Mouse (Mus musculus): ENCODE measurements around the gene Coq8a. TPM values are rescaled to one million over a fixed set of nuclear protein-coding genes. Genes with fewer than 3 reads are reported as not detected.

Coq8a gene
- polyA plus RNA-seq, 1 experiment from 2014 or later, result 28.3 TPM

- peak; percentile 77; the same call in 1 of the 2 replicates for ATAC-seq (ENCODE audit: extremely low read depth, insufficient number of reproducible peaks, low FRiP score, low TSS enrichment)
- 12% methylated on average over 21 of the region's 21 CpGs for WGBS
Observed at GRCm38 (mm10) chr1:180225500-180226220, 26.3 kb upstream of the Coq8a start.

DNA sequence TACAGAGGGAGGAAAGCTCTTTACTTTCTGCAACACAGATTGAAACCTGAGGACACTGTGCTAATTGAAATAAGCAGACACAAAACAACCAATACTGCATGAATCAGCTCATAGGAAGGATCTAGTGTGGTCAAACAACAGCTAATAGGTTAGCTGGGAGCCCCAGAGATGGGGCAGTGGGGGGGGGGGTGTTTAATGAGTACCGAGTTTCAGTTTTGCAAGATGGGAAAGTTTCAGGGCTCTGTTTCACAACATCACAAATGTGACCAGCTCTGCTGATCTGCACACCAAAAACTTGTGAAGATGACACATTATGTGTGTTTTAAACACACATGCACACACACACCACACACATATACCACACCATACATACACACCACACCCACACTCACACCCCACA, 22.6 kb upstream of the Coq8a start:
- H3K9me3 ChIP-seq, result no peaks in the 10 kb centered on the region
- H3K4me3 ChIP-seq, result no peak overlapping the region
- peaks cover 1% of the 10 kb centered on the region; the same call in 1 of the 2 replicates for H3K36me3 ChIP-seq
- H3K4me1 ChIP-seq, result peaks cover 15% of the 10 kb centered on the region
- no peaks in the 10 kb centered on the region; the same call in 1 of the 2 replicates for H3K27me3 ChIP-seq (replicated peaks)
- WGBS, result 79% methylated on average over 1 of the region's 1 CpGs
- no peak overlapping the region for H3K4me2 ChIP-seq
- H3K9ac ChIP-seq, result no peak overlapping the region
- no peak overlapping the region for H3K27ac ChIP-seq (replicated peaks)
- no peak for ATAC-seq (ENCODE audit: extremely low read depth, insufficient number of reproducible peaks, low FRiP score, low TSS enrichment)

More at GRCm38 (mm10) chr1:180225500-180226220, 26.3 kb upstream of the Coq8a start:
- Histone ChIP-seq H3K27me3 (replicated peaks) (no peaks in the 10 kb centered on the region; the same call in 1 of the 2 replicates), H3K36me3 (peaks cover 14% of the 10 kb centered on the region; the same call in 1 of the 2 replicates), H3K4me3 (peak overlapping the region; percentile 51), H3K9ac (peak overlapping the region; percentile 76), H3K4me1 (peaks cover 15% of the 10 kb centered on the region), H3K9me3 (peaks cover 5% of the 10 kb centered on the region; the same call in 1 of the 2 replicates), H3K4me2 (peak overlapping the region; percentile 79), H3K27ac (replicated peaks) (peak overlapping the region; percentile 66)

- Histone ChIP-seq H3K36me3 (no peaks in the 10 kb centered on the region), H3K27ac (replicated peaks) (no peak overlapping the region), H3K9me3 (no peaks in the 10 kb centered on the region), H3K4me3 (no peak overlapping the region), H3K4me2 (no peak overlapping the region), H3K4me1 (peaks cover 7% of the 10 kb centered on the region), H3K27me3 (replicated peaks) (no peaks in the 10 kb centered on the region; the same call in 1 of the 2 replicates), H3K9ac (no peak overlapping the region)
- no peak for ATAC-seq (ENCODE audit: extremely low read depth, insufficient number of reproducible peaks, low FRiP score, low TSS enrichment)
- WGBS, result 82% methylated on average over 19 of the region's 19 CpGs
Observed at GRCm38 (mm10) chr1:180220791-180221542, 21.6 kb upstream of the Coq8a start.

DNA sequence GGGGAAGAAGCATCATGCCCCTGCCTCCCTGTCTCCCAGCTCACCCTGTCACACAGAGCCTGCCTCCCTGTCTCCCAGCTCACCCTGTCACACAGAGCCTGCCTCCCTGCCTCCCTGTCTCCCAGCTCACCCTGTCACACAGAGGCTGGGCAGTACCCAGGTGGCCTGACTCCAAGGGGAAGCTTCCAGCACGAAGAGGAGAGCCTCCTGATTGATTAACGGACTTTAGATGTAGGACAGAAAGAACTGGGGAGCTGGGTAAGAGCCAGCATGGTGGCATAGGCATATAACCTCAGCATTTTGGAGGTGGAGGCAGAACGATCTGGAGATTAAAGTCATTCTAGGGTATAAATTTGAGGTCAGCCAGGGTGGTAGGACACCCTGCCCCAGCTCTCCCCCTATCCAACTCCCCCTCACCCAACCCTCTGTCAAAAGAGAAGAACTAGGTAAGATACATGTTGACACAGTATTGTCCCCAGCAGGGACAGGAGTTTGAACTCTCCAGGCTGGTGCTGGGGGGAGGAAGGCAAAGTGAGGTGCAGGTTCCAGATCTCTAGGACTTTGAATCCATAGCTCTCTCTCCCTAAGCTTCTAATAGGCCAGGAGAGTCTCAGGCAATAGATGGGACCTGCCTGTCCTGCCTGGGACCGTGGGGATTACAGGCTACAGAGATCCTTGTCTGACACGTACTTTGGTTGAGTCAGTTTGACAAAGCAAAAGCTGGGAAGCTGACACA, 17.3 kb upstream of the Coq8a start:
- 54% methylated on average over 5 of the region's 5 CpGs for WGBS
- Histone ChIP-seq H3K9ac (no peak overlapping the region), H3K9me3 (no peaks in the 10 kb centered on the region), H3K4me3 (no peak overlapping the region), H3K27me3 (replicated peaks) (no peaks in the 10 kb centered on the region), H3K4me2 (no peak overlapping the region), H3K4me1 (no peaks in the 10 kb centered on the region), H3K36me3 (no peaks in the 10 kb centered on the region), H3K27ac (replicated peaks) (no peak overlapping the region)
- ATAC-seq (ENCODE audit: extremely low read depth, insufficient number of reproducible peaks, low FRiP score, low TSS enrichment), result no peak

DNA sequence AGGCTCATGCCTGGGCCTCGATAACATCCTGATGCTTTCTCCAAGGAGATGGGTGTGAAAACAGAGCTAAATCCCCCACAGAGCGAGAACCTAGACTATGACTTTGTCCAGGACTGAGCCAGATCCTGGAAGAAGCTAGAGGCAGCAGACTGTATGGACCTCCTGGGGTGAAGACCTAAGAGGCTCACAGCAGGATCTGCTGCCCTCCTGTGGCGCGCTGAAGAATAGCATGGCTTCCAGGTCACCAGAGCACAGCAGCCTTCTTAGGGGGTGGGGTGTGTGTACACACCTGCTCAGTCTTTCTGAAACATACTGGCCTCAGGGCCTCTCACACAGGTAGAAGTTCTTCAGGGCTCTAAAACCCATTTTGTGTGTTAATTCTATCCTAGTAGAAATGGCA, 15.6 kb upstream of the Coq8a start:
- no peaks in the 10 kb centered on the region for H3K9me3 ChIP-seq
- no peak overlapping the region for H3K27ac ChIP-seq (replicated peaks)
- no peak overlapping the region for H3K4me2 ChIP-seq
- H3K9ac ChIP-seq, result no peak overlapping the region
- ATAC-seq (ENCODE audit: extremely low read depth, insufficient number of reproducible peaks, low FRiP score, low TSS enrichment), result no peak
- H3K4me1 ChIP-seq, result peaks cover 9% of the 10 kb centered on the region
- H3K27me3 ChIP-seq (replicated peaks), result no peaks in the 10 kb centered on the region
- WGBS, result 15% methylated on average over 4 of the region's 4 CpGs
- H3K4me3 ChIP-seq, result no peak overlapping the region
- no peaks in the 10 kb centered on the region for H3K36me3 ChIP-seq

DNA sequence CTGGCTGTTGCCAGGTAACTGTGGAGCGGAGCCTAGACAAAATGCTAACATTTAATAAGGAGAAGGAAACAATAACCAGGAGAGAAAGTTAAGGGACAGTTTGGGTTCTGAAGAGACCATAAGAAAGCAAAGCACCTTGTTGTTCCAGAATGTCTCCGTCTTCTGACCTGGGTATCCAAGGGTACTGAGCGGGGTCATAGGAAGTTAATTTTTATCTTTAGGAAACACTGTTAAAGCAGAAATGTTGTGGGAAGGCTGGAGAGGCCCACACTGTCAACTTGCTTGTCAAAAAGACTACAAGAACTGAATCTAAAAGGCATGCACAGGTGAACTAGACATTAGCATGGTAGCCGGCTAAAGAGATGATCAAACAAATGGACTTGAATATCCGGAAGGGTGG, 13.5 kb upstream of the Coq8a start:
- no peaks in the 10 kb centered on the region for H3K36me3 ChIP-seq
- WGBS, result 83% methylated on average over 5 of the region's 5 CpGs

DNA sequence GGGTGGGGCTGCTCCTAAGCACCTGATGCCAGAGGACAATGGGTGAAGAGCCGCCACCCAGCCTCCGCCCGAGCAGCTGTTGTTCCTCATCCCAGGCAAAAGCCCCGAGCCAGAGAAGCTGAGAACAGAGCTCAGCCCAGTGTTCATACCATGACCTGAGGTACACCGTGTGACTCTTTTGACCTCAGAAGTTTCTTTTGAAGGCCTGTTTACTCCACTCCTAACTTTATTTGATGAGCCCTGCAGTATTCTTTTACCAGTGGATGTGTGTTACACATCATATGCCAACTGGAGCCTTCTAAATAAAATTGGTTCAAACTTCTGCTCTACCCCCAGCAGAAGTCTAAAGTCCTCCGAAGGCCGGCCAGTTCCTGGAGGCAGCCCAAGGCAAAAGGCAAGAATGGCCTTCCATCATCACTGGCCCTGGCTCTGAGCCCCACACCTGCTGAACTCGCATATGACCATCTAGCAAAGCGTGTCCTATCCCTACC, 11.4 kb upstream of the Coq8a start:
- Histone ChIP-seq H3K9ac (no peak overlapping the region), H3K36me3 (no peaks in the 10 kb centered on the region), H3K9me3 (no peaks in the 10 kb centered on the region), H3K4me1 (peaks cover 17% of the 10 kb centered on the region), H3K4me2 (no peak overlapping the region), H3K27me3 (replicated peaks) (no peaks in the 10 kb centered on the region), H3K4me3 (no peak overlapping the region), H3K27ac (replicated peaks) (0 out of 2 replicates have a peak overlapping the region, but pooled peaks have one; percentile 5)
- WGBS, result 76% methylated on average over 9 of the region's 9 CpGs
- ATAC-seq (ENCODE audit: extremely low read depth, insufficient number of reproducible peaks, low FRiP score, low TSS enrichment), result no peak

More for the DNA sequence above, 13.5 kb upstream of the Coq8a start:
- Histone ChIP-seq H3K4me3 (no peak overlapping the region), H3K4me2 (no peak overlapping the region), H3K9me3 (no peaks in the 10 kb centered on the region), H3K9ac (no peak overlapping the region), H3K4me1 (peaks cover 17% of the 10 kb centered on the region), H3K27me3 (replicated peaks) (no peaks in the 10 kb centered on the region), H3K27ac (replicated peaks) (no peak overlapping the region)
- no peak for ATAC-seq (ENCODE audit: extremely low read depth, insufficient number of reproducible peaks, low FRiP score, low TSS enrichment)

DNA sequence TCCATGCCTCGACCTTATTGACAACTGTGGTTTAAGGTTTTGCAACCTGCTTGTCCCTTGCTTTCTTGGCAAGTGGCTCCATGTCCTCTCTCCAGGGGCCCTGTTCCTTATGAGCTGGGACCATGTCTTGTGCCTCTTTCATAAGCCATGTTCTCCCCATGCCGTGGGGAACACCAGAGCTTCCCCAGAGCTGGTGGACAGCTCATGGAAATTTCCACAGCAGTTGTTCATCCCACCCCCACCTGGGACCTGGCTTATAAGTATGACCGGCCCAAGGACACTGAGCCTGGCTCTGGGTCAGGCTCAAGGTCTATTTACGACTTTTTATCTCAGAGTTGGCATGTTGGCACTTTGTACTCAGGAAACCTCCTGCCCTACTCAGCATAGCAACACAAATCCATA, 10.6 kb upstream of the Coq8a start:
- H3K27ac ChIP-seq (replicated peaks), result peak overlapping the region; percentile 18; the same call in 1 of the 2 replicates
- no peak overlapping the region for H3K9ac ChIP-seq
- H3K36me3 ChIP-seq, result no peaks in the 10 kb centered on the region
- H3K9me3 ChIP-seq, result peaks cover 2% of the 10 kb centered on the region
- WGBS, result 51% methylated on average over 4 of the region's 4 CpGs
- H3K4me1 ChIP-seq, result peaks cover 17% of the 10 kb centered on the region
- no peak for ATAC-seq (ENCODE audit: extremely low read depth, insufficient number of reproducible peaks, low FRiP score, low TSS enrichment)
- H3K4me3 ChIP-seq, result no peak overlapping the region
- H3K27me3 ChIP-seq (replicated peaks), result no peaks in the 10 kb centered on the region
- no peak overlapping the region for H3K4me2 ChIP-seq

- no peak overlapping the region for H3K4me2 ChIP-seq
- H3K4me1 ChIP-seq, result peaks cover 17% of the 10 kb centered on the region
- no peaks in the 10 kb centered on the region for H3K36me3 ChIP-seq
- H3K4me3 ChIP-seq, result no peak overlapping the region
- H3K27ac ChIP-seq (replicated peaks), result no peak overlapping the region
- ATAC-seq (ENCODE audit: extremely low read depth, insufficient number of reproducible peaks, low FRiP score, low TSS enrichment), result no peak
- H3K27me3 ChIP-seq (replicated peaks), result no peaks in the 10 kb centered on the region
- H3K9ac ChIP-seq, result no peak overlapping the region
- 54% methylated on average over 3 of the region's 3 CpGs for WGBS
- peaks cover 13% of the 10 kb centered on the region for H3K9me3 ChIP-seq
Observed at GRCm38 (mm10) chr1:180208370-180208769, 9.0 kb upstream of the Coq8a start.

DNA sequence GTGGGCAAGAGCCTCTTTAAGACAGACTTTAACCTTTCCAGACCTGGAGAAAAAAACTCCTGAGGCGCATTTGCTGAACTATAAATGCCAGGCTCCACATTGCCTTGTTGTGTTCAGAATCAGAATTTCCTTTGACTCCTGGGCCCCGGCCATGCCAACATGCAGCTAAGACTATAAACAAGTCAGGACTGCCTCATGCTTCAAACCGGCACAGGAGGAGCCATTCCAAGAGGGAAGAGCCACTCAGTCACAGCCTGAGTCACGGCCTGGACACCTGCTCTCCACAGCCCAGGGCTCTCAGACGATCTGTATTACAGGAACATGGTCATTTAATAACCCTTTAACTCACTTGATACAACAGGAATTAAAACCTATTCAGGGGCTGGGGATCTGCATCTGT, 1.3 kb upstream of the Coq8a start:
- Histone ChIP-seq H3K27ac (replicated peaks) (no peak overlapping the region), H3K4me3 (no peak overlapping the region), H3K9me3 (peaks cover 13% of the 10 kb centered on the region), H3K4me1 (peaks cover 5% of the 10 kb centered on the region; the same call in 1 of the 2 replicates), H3K27me3 (replicated peaks) (0 out of 2 replicates have a peak, but pooled peaks cover 3% of the 10 kb centered on the region), H3K4me2 (no peak overlapping the region), H3K9ac (no peak overlapping the region), H3K36me3 (no peaks in the 10 kb centered on the region)
- WGBS, result 61% methylated on average over 5 of the region's 5 CpGs
- no peak for ATAC-seq (ENCODE audit: extremely low read depth, insufficient number of reproducible peaks, low FRiP score, low TSS enrichment)

DNA sequence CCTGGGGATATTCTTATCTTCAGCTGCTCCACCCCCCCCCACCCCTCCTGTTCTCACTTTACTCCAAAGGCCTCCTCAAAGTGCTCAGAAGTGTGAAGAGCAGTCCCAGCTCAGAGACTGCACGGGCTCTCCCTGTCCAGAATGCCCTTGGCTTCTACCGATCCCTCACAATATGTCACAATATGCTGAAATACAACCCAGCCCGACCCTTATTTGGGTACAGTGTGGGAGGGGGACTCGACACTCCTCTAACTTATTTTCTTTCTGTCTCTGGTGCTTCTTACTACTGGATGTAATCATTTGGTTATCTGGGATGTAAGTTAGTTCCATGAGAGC, 281 bp upstream of the Coq8a start:
- no peak overlapping the region for H3K27ac ChIP-seq (replicated peaks)
- no peaks in the 10 kb centered on the region for H3K36me3 ChIP-seq
- peaks cover 7% of the 10 kb centered on the region for H3K9me3 ChIP-seq
- no peak overlapping the region for H3K4me2 ChIP-seq
- ATAC-seq (ENCODE audit: extremely low read depth, insufficient number of reproducible peaks, low FRiP score, low TSS enrichment), result no peak
- H3K27me3 ChIP-seq (replicated peaks), result 0 out of 2 replicates have a peak, but pooled peaks cover 3% of the 10 kb centered on the region
- no peak overlapping the region for H3K9ac ChIP-seq
- H3K4me3 ChIP-seq, result no peak overlapping the region
- H3K4me1 ChIP-seq, result peaks cover 13% of the 10 kb centered on the region
- 47% methylated on average over 4 of the region's 4 CpGs for WGBS

Data from heart, embryonic 13.5 days (tissue).